Mouse (Mus musculus): ENCODE measurements around the gene Lig4.
A peak's percentile ranks its signal among the peaks of the same experiment; 100 is the strongest.

The Lig4 gene

DNA sequence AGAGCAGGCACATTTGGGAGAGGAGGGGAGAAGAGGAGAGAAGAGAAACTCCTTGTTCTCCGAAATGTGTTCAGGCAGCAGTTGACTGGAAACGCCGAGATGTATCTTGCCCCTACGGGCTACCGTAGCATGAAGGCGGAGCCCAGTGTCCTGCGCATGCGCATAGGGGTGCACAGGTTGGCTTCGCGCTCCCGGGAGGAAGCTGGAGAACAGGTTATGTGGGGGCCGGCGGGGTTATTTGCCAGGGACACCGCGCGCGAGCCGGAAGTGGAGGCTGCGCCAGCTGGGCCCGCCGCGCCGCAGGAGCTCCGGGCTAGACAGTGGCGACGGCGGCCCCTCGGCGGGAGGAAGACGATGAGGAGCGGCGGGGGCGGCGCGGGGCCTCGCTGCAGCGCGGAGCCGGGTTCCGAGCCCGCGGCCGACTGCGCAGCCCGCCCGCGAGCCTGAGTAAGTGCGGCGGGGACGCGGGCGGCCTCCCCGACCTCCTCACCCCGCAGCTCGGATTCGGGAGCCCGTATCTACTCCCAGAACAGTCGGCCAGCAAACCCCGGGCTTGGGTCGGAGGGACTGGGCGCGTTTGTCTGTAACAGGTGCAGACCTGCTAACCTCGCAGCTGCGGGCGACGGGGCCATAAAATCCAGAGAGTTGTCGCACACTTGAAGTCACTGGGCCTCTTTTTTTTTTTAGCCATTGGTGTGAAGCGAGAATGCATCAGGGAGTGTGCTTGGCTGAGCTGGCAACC lies at the start of gene Lig4, which contains the start of gene Abhd13:
TSS of gene Lig4 (minus strand) at position 114 of the 742 bp plus-strand sequence.
TSS of gene Abhd13 (plus strand) at position 135 of the 742 bp plus-strand sequence.
- peak; percentile 99 for DNase-seq

DNA sequence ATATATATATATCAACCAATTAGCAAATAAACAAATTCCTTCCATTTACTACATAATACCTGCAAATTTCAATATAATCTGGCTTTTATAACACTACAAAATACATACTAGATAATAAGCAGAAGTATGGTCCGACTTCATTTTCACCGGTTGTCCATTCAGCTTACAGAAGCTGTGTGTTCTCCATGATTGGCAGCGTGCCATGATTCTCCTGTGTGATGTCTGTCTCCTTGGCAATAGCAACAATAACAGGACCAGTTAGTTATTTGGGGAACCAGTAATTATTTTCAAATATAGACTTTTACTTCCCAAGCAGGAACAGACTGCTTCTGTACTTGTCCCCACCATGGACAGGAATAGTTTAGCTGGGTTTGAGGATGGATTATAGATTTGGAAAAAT lies 39.7 kb upstream of the Lig4 start:
- DNase-seq: no peak

DNA sequence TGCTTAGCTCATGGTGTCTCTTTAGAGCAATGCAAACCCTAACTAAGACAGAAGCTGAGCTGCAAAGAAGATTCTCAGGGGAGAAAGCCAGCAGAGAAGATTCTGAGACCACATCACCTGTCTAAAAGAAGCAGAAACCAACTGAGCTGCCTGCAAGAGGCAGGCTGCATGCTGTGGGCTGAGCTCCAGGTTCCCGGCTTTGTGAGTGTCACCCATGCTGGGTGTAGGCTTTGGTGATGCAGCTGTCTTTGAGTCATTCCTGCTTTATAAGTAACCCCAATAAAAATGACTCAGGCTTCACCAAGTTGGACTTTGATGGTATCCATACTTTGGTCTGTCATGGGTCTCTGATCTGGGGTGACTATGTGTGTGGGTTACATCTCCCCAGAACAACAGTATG lies 38.8 kb upstream of the Lig4 start:
- DNase-seq: no peak

DNA sequence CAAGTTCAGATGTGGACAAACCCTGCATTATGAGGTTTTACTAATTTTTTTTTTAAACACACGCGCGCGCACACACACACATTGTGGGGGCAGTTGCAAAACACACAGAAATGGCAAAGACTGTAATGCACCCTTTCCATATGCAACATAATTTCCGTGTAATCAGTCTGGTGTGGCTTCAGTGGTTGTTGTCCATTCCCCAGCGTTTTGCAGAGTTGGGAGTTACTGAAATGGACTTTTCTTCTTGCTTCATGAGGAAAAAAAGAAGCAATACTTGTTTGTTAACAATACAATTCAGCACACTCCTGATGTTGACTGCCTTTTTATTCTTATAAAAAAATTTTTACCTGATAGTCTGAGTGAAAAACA lies 30.2 kb upstream of the Lig4 start:
- DNase-seq: no peak

DNA sequence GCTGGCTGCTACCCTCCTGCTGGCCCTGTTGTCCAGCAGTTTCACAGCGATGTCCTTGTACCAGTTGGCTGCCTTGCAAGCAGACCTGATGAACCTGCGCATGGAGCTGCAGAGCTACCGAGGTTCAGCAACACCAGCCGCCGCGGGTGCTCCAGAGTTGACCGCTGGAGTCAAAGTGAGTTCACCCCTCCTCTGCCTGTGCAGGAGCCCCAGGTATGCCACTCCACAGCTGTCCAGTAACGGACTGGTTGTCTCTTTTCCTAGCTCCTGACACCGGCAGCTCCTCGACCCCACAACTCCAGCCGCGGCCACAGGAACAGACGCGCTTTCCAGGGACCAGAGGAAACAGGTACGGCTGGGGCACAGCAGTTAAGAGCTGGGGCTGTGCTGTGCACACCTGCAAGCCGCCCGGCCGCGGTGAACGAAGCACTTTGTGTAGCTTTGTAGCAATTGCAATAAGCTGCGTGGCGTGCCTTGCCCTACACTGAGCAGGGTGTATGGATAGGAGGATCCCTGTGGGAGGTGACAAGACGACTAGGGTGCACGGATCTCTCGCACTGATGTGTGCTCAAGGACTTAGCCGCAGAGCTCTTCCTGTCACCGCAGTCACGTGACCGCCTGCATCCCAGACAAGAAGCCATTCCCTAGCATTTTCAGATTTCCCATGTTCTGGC lies 29.6 kb upstream of the Lig4 start:
- DNase-seq: peak; percentile 32

DNA sequence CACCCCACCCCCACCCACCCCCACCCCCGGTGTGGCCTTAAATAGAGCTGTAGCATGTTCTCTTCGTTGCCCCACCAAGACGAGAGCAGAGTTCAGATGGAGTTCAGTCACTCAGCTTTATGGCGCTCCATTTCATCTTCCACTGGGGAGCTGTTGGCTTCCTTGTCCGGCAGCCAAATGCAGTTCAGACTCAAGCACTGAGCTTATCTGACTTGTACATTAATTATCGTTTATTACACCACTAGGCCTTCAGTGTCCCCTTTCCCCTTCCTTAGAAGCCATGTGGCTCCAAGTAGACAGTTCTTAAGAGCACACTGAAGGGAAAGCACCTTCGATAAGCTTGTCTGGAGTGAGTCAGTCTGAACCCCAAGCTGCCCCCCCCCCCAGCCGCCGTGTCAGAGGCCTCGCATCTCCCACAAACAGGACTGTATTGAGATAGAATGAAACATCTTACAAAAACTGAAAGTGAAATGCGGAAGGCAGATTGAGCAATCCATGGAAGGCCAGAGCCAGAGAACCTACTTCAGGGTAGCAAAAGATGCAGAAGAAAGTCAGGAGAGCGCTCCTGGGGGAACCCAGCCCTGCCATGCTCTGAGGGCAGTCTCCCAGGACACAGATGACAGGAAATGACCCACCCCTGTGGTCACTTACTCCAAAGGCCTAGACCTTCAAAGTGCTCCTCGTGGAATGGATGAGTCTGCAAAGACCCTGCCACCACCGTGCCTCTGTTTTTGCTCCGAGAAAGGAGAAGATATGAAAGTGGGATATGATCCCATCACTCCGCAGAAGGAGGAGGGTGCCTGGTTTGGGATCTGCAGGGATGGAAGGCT lies 28.9 kb upstream of the Lig4 start, which contains the start of gene Tnfsf13b:
TSS of gene Tnfsf13b (plus strand) at position 312 of the 830 bp plus-strand sequence.
- no peak for DNase-seq

DNA sequence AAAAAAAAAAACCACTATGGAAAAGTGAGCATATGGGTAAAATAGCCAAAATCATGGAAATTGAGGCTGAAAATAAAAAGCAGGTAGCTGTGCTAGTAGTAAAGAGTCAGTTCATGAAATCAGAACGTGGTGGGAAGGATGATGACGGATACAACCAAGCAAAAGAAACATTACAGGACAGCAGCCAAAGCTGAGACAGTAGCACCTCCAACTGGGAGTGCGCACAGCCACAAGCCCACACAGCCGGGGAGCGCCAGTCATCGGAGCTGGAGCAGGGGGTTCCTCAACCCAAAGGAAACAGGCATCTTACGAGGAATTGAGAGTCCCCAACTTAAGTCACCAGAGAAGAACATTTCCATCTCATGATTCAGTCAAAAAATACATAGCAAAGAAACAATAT lies 26.6 kb upstream of the Lig4 start:
- DNase-seq: no peak

DNA sequence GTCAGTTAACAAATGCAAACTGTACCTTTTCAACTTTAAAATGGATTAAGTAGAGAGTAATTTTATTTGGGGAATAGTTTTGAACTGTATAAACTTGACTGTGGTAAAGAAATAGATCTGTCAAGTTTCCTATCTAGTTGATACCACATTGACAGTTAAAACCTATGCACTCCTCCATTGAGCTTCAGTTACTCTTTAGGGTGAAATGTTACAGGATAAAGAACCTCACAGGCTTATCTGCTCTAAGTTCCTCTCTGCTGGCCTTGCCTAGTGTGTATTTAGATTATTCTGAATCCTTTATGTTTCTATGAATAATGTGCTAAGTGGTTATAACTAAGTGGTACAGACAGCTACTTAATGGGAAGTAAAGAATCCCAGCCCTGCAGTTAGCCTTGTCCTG lies 2.7 kb upstream of the Lig4 start:
- DNase-seq: no peak

DNA sequence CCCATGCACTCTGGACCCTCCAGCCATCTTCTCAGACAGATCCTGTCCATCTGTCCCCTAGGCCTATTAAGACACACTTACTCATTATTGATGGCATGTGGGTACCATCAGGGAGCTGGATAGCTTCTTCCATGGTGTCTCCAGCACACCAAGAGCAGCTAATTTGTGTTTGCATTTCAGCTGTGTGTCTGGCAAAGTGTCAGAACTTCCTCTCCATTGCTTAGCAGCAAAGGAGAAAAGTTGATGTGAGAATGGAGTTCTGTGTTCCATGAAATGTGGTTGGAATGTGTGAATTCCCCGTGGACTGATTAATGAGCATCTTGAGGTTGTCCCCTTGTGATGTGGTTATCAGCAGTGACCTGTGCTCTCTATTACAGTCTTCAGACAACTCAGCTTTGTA lies 2.3 kb upstream of the Lig4 start:
- no peak for DNase-seq

DNA sequence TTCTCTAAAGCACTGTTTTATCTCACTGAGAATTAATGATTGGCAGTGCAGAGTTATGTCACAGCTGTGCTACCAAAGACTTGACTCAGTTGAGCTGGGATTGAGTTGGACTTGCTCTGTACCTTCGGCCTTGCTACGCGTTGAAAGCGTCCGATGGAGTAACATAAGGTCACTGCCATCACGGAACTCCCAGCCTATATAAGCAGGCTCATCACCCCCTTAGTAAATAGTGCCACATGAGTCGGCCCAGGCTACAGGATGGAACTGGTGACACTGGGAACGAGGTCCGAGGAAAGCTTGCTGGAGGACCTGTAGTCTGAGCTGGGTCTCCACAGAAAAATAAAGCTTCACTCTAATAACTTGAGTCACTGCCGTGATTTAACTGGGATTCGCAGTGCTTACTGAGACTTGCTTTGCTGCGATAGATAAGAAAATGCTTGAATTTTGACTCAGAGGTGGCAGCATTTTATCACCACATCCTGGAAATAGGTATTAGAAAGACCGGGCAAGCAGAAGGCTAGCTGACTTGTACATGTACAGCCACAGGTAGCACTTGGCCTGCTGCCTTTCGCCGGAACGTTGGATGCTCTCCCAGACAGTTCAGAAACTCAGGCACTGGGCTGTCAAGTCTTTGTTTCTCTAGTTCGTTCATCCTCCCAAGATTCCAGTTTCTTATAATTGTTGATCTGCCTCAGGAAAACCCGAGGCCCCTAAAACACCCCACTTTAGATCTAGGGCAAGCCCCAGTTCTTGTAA lies 1.2 kb upstream of the Lig4 start:
- DNase-seq: peak; percentile 30

DNA sequence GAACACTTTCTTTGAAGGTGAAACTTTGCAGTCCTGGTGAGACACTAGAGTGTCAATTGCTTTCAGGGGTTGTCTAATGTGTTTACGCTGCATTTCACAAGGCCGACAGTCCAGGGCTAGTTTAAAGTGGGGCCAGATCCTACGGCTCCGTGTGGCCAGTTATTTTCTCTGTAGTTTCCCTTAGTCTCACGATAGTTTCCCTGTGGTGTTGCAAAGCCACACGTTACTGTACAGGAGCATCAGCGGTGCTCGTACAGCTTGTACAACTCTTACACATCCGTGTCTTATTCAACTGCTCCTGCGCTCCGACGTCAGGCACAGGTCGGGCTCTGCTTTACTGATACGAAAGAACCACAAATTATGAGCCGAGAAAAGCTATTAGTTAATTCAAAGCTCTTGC lies 470 bp downstream of the Lig4 start:
- no peak for DNase-seq

DNA sequence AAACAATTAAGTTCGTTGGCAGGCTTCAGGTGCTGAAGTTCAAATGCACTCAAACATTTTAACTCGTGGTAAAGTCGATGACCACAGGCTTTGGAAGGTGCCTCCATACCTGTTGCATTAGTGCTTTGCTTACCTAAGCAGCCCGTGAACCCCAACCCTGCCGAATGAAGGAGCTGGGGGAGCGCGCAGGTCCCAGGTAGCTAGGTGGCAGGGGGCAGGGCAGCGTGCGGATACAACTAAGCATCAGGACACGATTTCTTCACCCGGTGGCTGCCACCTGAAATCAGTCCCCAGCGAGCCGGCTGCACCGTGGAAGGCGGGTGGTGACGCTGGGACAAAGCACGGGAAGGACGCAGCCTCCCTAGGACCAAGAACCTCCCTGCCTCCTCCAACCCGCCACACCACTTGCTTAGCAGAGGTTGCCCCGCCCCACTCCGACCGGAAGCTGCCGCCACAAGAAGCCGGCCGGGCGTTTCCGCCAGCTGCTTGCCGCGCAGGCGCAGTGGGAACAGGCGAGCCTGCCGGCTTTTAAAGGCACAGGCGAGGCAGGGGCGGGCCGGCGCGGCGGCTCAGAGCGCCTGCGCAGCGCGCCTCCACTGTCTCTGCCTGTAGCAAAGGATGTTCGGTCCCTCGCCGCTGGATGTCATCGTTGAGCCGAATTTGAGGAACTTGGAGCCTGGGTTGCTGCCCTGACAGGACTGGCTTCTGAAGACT lies 1.4 kb downstream of the Lig4 start:
- DNase-seq: peak; percentile 97

DNA sequence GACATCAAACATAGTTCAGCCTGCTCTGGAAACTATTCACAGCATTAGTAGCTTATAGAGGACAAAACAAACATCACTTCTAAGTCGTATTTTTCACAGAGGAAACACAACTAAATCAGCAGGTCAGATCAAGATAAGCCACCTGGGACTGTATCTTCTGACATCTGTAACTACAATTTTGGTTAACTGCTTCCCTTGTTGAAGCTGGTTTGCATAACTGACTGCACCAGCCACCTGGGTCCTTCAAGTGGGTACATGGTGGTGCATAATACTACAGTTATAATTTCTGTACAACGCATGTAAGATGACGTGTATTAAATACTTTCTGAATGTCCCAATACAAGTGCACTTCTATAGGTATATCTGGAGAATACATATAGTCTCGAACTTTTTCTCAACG lies 2.2 kb downstream of the Lig4 start:
- DNase-seq: no peak

DNA sequence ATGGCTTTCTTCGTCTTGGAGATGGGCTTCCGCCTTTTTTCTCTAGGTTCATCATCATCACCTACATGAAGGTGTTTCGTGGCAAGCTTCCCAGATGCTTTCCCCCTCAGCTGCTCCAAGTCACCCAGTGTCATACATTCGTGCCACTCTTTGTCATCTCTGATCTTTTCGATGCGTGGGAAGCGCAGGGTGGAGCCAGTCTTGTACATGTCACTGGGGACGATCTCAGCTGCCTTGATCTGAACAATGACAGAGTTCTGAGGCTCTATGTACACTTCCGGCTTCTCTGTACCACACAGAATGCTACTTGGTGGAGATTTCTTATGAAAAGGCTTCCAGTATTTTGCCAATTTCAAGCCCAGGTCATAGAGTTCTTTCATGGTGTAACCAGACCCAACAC lies 5.6 kb downstream of the Lig4 start:
- DNase-seq: no peak

DNA sequence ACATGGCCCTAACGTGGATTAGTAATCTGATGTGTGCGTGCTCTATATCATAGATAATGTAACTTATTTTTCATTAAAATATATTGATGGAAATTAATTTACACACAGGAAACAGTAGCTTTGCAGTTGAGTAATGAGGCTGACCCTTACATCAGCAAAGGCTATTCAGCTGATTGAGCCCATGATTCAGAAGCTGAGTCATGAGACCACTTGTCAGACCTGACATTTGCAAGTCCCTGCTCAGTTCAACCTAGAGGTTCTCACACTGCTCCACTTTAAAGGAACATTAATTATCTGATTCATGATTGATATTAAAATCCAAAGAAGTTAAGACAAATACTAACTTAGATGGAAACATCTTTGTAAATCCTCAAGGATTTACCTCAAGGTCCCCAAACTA lies 17.6 kb downstream of the Lig4 start:
- no peak for DNase-seq

DNA sequence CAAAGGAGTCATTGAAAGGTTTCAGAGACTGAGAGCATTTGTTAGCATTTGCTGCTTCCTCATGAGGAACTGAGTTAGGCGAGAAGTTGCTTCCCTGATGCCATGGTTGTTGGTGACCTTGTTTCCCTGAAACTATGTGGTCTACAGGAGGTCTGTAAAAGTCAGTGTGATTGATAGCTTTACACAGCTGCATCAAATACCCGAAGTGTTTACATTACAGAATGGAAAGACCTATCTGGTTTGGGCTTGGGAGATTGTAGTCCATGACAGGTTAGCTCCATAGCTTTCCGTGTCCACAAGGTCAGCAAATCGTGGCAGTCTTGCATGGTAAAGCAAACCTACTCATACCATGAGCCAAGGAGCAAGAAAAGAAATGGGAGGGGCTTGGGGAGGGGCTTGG lies 19.1 kb downstream of the Lig4 start:
- DNase-seq: no peak

DNA sequence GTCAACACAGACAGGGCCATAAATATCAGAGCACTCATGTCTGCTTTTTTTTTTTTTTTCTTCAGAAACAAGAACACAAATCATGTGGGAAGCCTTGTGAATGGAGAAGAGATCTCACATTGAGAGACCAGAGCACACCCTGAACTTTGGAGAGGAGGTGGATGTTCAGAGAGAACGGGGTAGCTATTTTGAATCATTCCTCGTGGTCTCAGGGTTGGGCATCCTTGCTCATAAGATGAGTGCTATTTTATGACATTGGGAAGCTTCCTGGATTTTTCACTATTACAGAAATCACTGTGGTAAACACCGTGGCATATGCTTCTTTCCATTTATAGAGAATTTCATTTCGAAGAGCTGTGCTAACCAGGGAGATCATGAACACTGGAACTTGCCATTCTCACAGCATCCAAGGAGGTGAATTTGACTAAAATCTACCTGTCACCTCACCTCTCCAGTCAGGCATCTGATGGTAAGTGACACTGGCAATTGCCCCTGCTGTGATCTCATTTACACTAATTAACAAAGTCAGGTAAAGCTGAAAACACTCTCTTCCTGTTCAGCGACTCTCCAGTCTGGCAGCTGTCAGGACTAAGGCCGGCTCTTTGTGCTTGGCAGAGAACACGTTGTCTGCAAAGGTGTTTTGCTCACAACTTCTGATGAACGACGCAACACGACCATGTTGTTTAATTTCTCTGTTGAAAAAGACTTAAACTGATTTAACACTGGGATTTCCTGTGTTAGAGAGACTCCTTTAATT lies 28.2 kb downstream of the Lig4 start:
- DNase-seq: no peak

DNA sequence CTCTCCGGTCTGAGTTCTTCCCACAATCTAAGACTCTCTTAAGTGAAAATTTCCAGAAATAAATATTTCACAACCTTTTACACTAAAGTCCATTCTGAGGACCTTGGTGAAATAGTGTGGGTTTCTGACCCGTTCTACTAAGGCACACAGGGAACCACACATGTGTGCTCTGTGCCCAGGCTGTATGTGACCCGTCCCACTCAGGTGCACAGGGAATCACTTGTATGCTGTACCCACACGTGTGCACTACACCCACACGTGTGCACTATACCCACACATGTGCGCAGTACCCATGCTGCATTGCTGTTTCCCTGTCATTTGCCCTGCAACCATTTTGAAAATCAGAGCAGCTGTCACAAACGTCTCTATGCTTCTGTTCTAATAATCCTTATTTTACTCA lies 41.9 kb downstream of the Lig4 start:
- no peak for DNase-seq

DNA sequence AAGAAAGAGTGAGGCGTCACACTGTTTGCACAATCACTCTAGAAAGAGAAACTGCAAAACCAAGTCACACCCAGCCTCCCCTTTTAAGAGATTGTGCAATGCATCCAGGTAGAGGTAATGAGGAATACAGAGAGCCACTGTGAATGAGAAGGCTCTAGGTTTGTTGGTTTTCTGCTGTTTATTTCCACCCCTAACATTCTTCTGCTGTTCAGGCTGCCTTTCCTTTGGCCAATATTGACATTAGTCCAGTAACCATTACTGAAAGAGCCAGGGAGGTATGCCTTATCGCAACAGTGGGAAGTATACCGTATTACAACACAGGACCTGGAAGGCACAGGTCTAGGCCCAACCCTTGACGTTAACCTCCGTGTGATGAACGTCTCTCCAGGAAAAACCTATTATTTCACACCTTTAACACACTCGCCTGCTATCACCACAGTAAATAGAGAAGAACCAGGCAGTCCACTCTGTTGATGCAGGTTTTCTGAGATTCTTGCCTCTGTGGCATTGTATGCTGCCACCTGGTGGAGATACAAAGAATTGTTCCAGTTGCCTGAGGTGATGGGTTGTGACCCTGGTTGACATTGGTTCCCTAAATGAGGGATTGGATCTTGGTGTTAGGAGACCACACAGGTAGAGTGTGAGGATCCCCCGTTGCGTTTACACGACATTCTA lies 42.5 kb downstream of the Lig4 start:
- peak; percentile 54 for DNase-seq

DNA sequence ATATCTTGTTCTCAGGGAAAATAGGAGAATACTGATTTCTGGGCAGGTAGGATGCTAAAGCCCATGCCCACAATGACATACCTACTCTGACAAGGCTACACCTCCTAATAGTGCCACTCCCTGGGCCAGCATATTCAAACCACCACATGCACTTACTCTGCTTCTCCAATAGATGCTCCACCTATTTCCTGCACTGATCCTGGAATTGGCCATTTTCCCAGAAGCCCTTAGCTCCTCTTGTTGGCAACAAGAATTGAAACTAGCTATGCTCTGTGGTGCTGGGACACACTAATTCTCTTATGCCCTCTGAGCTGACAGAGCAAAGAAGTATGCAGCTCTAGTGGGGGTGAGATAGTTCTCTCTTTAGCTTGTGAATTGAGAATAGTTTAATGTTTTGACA lies 44.8 kb downstream of the Lig4 start:
- no peak for DNase-seq
